Mouse (Mus musculus): ENCODE data around the gene Myo3a. TPM values are rescaled to one million over a fixed set of nuclear protein-coding genes. Genes with fewer than 3 reads are reported as not detected.

The Myo3a gene
- not detected for total RNA-seq (2023)

DNA sequence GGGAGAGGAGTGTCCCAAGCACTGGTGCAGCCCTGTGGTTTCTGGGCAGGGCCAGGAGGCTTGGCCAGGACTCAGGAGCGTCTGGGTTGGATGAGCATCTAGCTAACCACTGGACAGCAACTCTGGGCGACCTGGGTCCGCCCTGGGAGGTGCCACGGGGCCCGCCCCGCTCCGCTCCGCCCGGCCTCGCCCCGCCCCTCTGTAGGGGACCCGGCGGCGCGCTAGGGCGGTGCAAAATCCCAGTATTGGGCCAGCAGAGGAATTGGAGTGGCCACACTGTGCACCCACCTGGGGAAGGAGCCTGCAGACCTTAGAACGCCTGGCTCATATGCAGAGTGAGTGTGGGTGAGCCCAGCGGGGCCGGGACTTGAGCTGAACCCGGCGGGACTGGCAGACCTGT is at the start of gene Myo3a:
Gene Myo3a, plus strand, starts transcription at position 196 of the 400 bp plus-strand sequence.

DNA sequence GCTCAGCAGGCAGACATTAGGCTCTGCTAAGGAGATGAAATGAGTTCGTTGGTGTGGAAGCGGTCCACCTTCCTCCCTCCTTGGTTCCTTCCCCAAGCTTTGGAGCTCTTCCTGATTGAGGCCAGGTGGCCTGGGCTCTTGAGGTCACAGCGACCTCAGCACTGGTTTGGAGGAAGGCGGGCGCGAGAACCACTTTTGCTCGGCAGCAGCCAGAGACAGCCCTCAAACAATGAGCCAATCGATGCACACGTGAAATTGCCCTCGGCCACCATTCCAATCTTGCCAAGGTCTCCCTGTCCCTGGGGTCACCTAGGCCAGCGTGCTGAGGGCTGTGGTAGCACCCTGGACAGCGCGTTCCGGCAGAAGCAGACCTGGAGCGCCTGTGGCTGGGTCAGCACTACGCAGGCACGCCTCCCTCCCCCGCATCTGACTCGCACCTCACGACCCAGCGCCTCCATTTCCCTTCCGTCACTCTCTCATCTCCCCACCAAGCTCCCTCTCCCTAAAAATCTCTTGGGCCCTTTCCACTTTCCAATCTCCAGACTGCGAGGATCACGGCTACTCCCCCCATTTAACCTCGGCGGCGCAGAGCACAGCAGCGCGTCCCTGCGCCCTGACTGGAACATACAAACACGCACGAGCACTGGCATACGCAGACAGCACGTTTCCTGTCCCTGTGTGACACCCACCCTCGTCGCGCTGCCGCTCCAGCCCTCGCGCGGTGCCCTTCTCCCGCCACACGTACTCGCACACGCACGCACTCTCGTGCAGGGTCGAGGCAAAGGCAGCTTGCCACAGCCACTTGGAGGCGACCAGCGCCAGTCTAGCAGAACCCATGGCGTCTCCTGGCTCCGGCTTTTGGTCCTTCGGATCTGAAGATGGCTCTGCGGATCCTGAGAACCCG is 394.8 kb downstream of the Myo3a start, which contains the start of gene Gad2:
Gene Gad2, plus strand, starts transcription at position 378 of the 904 bp plus-strand sequence.

All from neutrophil, adult 83 days (primary cell).